Mouse (Mus musculus) liver, embryonic 11.5 days (tissue): ENCODE measurements at regions not wholly inside any gene's neighbourhood (a gene's known extent, or its start where the extent isn't known, plus 50 kb on each side); places are given as distances from the start of the nearest gene placed in this dataset.

Experiments used
- ATAC-seq: fragments of 200-750 bp; cut with Nextera tagmentation; replicated peaks from 2 replicates; pipeline ENCODE4 v1.8.0; 2017; ENCODE audit warnings: moderate number of reproducible peaks, mild to moderate bottlenecking, moderate TSS enrichment, moderate library complexity; ENCODE audit not compliant: low FRiP score
- DNase-seq: peaks from one replicate; pipeline ENCODE4 v3.0.0-alpha.2; 2017; ENCODE audit warnings: low spot score
- H3K27ac ChIP-seq: fragments of 300-500 bp; sonication (generic); 2 replicates; pipeline ENCODE4 v1.5.1; 2014; ENCODE audit warnings: mild to moderate bottlenecking, low read depth, low read length, control low read depth
- H3K27me3 ChIP-seq: fragments of 300-500 bp; sonication (generic); replicated peaks from 2 replicates; pipeline ENCODE4 v1.6.1; 2014; ENCODE audit warnings: low read length, mixed read lengths; ENCODE audit not compliant: control insufficient read depth, insufficient read depth
- H3K36me3 ChIP-seq: fragments of 300-500 bp; sonication (generic); 2 replicates; pipeline ENCODE4 v1.6.1; 2014; ENCODE audit warnings: mild to moderate bottlenecking, low read length, moderate library complexity, mixed read lengths; ENCODE audit not compliant: control insufficient read depth, insufficient read depth
- H3K4me1 ChIP-seq: fragments of 300-500 bp; sonication (generic); replicated peaks from 2 replicates; pipeline ENCODE4 v1.6.1; 2014; ENCODE audit warnings: low read length, mixed read lengths; ENCODE audit not compliant: control insufficient read depth, insufficient read depth
- H3K4me2 ChIP-seq: fragments of 300-500 bp; sonication (generic); 2 replicates; pipeline ENCODE4 v1.6.1; 2014; ENCODE audit warnings: mild to moderate bottlenecking, control low read depth, moderate library complexity
- H3K4me3 ChIP-seq: fragments of 300-500 bp; sonication (generic); 2 replicates; pipeline ENCODE4 v1.5.1; 2014; ENCODE audit warnings: low read depth, low read length, control low read depth
- H3K9ac ChIP-seq: fragments of 300-500 bp; sonication (generic); 2 replicates; pipeline ENCODE4 v1.6.1; 2014; ENCODE audit warnings: low read depth, low read length, control low read depth
- H3K9me3 ChIP-seq: fragments of 300-500 bp; sonication (generic); 2 replicates; pipeline ENCODE4 v1.6.1; 2016; ENCODE audit warnings: low read length, inconsistent platforms, mixed read lengths; ENCODE audit not compliant: control insufficient read depth
- WGBS: fragments of 180-500 bp; shearing (Covaris S2); extraction: QIAGEN DNeasy Blood & Tissue Kit; methylation state at CpG from one replicate; pipeline ENCODE4 v1.1.7; 2014; 5-methylcytosine and 5-hydroxymethylcytosine counted together

DNA sequence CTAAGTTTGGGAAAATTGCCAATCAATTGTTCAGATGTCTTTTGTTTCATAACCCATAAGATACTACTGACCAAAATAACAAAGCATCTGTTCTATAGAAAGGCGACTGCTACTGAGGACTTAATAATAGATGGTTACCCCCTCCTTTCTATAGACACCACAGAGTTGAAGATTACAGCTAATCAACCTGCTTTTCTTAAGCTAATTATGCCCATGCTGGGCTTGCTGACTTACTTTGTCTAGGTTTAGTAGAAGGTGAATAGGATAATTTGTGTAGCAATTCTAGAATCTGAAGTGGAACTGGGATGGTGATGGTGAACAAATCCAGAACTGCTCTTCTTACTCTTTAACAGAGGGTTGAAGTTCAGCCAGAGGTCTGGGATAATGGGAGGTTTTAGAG lies 53.8 kb upstream of the Tbx18 start:
- H3K4me1 ChIP-seq: no peaks in the 10 kb centered on the region
- H3K36me3 ChIP-seq: no peaks in the 10 kb centered on the region
- H3K27ac ChIP-seq: no peak overlapping the region
- WGBS: 71% methylated on average over 1 of the region's 1 CpGs
- no peak overlapping the region for H3K4me3 ChIP-seq
- ATAC-seq (no peak), DNase-seq (no peak)
- H3K9ac ChIP-seq: no peak overlapping the region
- H3K27me3 ChIP-seq: no peaks in the 10 kb centered on the region
- no peaks in the 10 kb centered on the region for H3K9me3 ChIP-seq
- no peak overlapping the region for H3K4me2 ChIP-seq

DNA sequence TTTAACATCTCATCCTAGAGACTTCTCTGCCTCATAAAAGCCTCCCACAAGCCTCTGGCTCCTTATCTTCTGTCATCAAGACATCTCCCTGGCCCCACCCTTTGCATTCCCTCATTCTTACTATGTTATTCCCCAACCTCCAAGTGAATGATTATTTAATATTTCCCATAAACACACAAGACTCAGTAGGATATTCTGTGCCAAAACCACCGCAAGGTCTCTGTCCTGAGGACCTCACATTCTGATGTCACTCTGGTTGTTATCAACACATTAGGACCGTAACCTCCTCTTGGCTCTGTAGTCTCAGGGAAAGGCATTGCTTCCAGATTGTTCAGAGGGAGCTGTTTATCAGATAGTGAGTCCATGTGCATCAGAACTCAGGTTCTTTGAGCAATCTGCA lies 80.7 kb upstream of the Tbx18 start:
- DNase-seq (no peak), ATAC-seq (no peak)
- Histone ChIP-seq H3K9me3 (no peaks in the 10 kb centered on the region; the same call in 1 of the 2 replicates), H3K27me3 (no peaks in the 10 kb centered on the region), H3K4me2 (no peak overlapping the region), H3K4me3 (no peak overlapping the region), H3K36me3 (no peaks in the 10 kb centered on the region), H3K9ac (no peak overlapping the region), H3K27ac (no peak overlapping the region), H3K4me1 (no peaks in the 10 kb centered on the region)
- 77% methylated on average over 2 of the region's 2 CpGs for WGBS

DNA sequence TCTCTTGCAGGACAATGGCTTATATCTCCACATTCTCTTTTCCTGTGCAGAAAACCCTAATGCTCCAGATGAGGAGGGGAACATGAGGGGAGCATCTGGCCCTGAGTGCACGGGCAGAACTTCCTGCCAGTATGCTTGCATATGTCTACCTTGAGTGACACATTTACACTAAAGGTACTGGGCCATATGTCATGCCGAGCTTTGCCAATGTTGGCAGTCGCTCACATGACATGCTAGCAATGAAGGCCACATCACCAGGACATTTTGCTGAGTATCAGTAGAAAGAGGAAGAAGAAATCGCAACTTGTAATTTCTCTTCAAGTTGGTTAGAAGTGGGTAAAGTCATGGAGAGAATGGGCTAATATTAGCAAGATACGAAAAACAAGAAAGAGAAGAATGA lies 91.2 kb upstream of the Tbx18 start:
- Histone ChIP-seq H3K36me3 (no peaks in the 10 kb centered on the region), H3K27me3 (no peaks in the 10 kb centered on the region), H3K27ac (no peak overlapping the region), H3K4me1 (no peaks in the 10 kb centered on the region), H3K4me2 (no peak overlapping the region), H3K9ac (no peak overlapping the region), H3K4me3 (no peak overlapping the region), H3K9me3 (no peaks in the 10 kb centered on the region)
- WGBS: 78% methylated on average over 5 of the region's 5 CpGs
- no peak for ATAC-seq
- no peak for DNase-seq

DNA sequence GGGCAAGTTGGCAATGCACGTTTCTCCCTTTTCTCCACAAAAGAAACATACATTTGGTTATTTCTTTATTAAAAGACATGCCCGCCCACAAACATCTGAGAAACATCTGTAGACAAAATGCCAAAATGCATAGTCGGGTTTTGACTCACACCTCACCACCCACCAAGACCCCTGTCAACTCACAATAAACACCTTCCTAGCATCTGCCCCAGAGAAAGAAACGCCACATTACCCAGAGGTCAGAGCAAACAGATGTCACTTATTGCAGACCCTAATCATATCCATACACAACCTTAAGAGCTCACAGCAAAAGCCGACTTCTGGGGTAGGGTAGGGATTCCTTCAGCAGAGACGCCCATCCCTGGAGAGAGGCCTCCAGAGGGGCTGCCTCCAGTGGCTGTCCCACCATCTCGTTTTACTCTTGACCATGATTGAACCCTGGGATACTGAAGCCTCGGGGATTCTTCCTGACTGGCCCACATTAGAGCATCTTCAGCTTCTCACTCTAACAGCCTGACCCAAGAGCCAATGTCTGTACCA lies 93.7 kb upstream of the Tbx18 start:
- H3K4me3 ChIP-seq: no peak overlapping the region
- no peaks in the 10 kb centered on the region for H3K36me3 ChIP-seq
- DNase-seq (no peak), ATAC-seq (no peak)
- H3K27ac ChIP-seq: no peak overlapping the region
- H3K4me1 ChIP-seq: no peaks in the 10 kb centered on the region
- H3K9me3 ChIP-seq: no peaks in the 10 kb centered on the region
- H3K4me2 ChIP-seq: no peak overlapping the region
- WGBS: 68% methylated on average over 8 of the region's 8 CpGs
- no peak overlapping the region for H3K9ac ChIP-seq
- no peaks in the 10 kb centered on the region for H3K27me3 ChIP-seq

DNA sequence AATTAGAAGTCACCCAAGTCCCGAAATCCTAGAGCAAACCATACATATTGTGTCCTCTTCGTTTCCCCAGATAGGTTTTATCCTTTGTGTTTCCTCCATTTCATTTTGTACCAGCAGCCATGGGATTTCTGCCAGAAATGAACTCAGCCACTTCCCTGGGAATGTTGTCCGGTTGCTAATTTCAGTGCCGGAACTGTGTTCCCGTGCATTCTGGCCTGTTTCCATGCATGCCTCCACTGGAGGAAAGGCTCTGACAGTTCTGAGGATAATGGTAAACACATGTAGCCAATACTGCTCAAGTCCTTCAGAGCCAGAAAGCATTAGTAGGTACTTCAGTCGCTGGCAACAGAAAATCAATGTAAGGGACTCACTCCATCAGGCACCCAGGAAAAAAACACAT lies 112.8 kb upstream of the Tbx18 start:
- Histone ChIP-seq H3K27ac (no peak overlapping the region), H3K4me3 (no peak overlapping the region), H3K27me3 (no peaks in the 10 kb centered on the region), H3K9ac (no peak overlapping the region), H3K4me1 (no peaks in the 10 kb centered on the region), H3K36me3 (no peaks in the 10 kb centered on the region), H3K9me3 (no peaks in the 10 kb centered on the region), H3K4me2 (no peak overlapping the region)
- no peak for DNase-seq
- WGBS: 65% methylated on average over 6 of the region's 6 CpGs
- ATAC-seq: no peak

DNA sequence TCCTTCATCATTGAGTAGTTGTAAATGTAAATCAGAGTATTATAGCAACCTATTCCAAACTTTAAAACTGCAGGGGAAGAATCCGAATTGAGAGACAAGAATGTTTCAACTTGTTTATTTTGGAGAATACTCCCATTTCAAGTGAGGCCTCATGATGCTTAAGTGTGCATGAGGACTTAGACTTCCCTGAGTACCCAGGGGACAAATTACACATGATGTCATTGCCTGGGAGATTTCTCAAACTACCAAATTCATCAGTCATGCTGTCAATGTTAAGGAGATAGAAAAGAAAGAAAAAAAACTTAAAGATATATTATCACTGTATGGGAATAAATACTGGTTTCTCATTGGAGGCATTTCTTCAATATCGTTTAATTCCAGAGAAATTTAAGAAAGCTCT lies 113.4 kb upstream of the Tbx18 start:
- DNase-seq: no peak
- no peaks in the 10 kb centered on the region for H3K36me3 ChIP-seq
- H3K9ac ChIP-seq: no peak overlapping the region
- no peak for ATAC-seq
- no peak overlapping the region for H3K27ac ChIP-seq
- H3K4me1 ChIP-seq: no peaks in the 10 kb centered on the region
- no peak overlapping the region for H3K4me3 ChIP-seq
- no peaks in the 10 kb centered on the region for H3K9me3 ChIP-seq
- no peak overlapping the region for H3K4me2 ChIP-seq
- WGBS: 69% methylated on average over 2 of the region's 2 CpGs
- H3K27me3 ChIP-seq: no peaks in the 10 kb centered on the region

DNA sequence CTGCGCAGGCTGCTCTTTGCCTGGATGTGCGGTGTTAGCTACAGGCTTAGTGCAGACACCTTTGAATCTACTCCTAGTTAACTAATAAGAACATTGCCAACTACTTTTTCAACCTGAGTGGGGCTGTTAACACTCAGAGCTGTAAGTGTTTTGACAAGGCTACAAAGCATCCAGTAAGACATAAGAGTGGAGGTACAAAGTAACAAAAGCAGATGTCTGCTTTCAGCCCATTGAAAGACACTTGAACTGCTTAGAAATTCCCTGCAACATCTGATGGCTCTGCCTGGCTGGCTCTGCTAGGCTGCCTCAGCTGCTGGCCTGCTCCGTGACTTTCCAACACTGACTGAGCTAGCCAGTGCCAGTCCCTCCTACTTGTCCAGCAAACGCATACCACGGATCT lies 117.8 kb upstream of the Tbx18 start:
- no peaks in the 10 kb centered on the region for H3K9me3 ChIP-seq
- H3K36me3 ChIP-seq: no peaks in the 10 kb centered on the region
- no peak overlapping the region for H3K9ac ChIP-seq
- WGBS: 87% methylated on average over 5 of the region's 5 CpGs
- no peaks in the 10 kb centered on the region for H3K4me1 ChIP-seq
- no peak overlapping the region for H3K4me2 ChIP-seq
- no peak overlapping the region for H3K27ac ChIP-seq
- ATAC-seq: no peak
- DNase-seq: no peak
- no peaks in the 10 kb centered on the region for H3K27me3 ChIP-seq
- H3K4me3 ChIP-seq: no peak overlapping the region

DNA sequence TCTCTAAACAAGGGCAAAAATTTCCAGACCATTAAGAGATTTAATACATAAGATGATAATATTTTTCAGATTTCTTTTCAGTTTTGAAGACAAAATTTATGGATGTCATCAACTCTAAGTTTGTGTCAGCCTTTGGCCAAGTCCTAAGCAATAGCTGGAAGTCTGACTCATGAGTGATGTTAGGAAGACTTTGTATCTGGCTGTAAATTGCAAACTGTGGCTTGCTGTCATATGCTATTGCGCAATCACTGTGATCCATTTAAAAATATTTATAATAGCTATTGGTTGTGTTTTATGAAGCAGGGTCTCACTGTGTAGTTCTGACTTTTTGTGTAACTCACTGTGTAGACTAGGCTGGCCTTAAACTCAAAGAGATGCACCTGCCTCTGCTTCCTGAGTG lies 119.1 kb upstream of the Tbx18 start:
- H3K4me1 ChIP-seq: no peaks in the 10 kb centered on the region
- no peak overlapping the region for H3K4me3 ChIP-seq
- 92% methylated on average over 1 of the region's 1 CpGs for WGBS
- no peaks in the 10 kb centered on the region for H3K27me3 ChIP-seq
- H3K9me3 ChIP-seq: no peaks in the 10 kb centered on the region
- H3K9ac ChIP-seq: no peak overlapping the region
- ATAC-seq (no peak), DNase-seq (no peak)
- H3K36me3 ChIP-seq: no peaks in the 10 kb centered on the region
- no peak overlapping the region for H3K4me2 ChIP-seq
- no peak overlapping the region for H3K27ac ChIP-seq

DNA sequence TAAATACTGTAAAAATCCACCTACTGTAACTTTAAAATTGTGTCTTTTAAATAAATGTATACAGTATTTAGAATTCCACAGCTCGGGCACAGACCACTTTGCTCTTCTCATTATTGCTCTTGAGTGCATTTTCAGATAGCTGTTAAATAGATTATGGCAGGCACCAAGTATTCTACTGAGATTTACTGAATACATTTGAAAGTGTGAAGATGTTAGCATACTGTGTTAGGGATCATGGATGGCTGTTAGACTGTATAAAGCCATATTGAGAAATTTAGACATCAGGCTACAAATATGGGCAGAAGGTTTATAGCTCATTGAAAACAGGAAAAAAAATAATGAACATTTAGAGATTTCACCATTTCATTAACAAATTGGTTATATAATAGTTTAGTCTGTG lies 130.5 kb upstream of the Tbx18 start:
- ATAC-seq: no peak
- H3K4me3 ChIP-seq: no peak overlapping the region
- H3K36me3 ChIP-seq: no peaks in the 10 kb centered on the region
- H3K27ac ChIP-seq: no peak overlapping the region
- WGBS: 44% methylated on average over 1 of the region's 1 CpGs
- no peak for DNase-seq
- no peak overlapping the region for H3K9ac ChIP-seq
- no peaks in the 10 kb centered on the region for H3K9me3 ChIP-seq
- no peaks in the 10 kb centered on the region for H3K27me3 ChIP-seq
- H3K4me2 ChIP-seq: no peak overlapping the region
- H3K4me1 ChIP-seq: no peaks in the 10 kb centered on the region
